Mouse (Mus musculus) heart, adult 8-10 months (tissue): ENCODE measurements around the gene Ip6k2. TPM values are rescaled to one million over a fixed set of nuclear protein-coding genes. Genes with fewer than 3 reads are reported as not detected.

ENCODE experiments used
- DNase-seq: peaks from one replicate; pipeline ENCODE4 v3.0.0; 2022; ENCODE audit warnings: low spot score
- total RNA-seq, 4 experiments: library from RNA; stranded (reverse); gene quantifications; 2 replicates each; pipeline ENCODE4 v1.2.4; 2022

The Ip6k2 gene
- total RNA-seq, 4 experiments from 2014 or later = 13.7 to 24.9 (median 21.2) TPM

DNA sequence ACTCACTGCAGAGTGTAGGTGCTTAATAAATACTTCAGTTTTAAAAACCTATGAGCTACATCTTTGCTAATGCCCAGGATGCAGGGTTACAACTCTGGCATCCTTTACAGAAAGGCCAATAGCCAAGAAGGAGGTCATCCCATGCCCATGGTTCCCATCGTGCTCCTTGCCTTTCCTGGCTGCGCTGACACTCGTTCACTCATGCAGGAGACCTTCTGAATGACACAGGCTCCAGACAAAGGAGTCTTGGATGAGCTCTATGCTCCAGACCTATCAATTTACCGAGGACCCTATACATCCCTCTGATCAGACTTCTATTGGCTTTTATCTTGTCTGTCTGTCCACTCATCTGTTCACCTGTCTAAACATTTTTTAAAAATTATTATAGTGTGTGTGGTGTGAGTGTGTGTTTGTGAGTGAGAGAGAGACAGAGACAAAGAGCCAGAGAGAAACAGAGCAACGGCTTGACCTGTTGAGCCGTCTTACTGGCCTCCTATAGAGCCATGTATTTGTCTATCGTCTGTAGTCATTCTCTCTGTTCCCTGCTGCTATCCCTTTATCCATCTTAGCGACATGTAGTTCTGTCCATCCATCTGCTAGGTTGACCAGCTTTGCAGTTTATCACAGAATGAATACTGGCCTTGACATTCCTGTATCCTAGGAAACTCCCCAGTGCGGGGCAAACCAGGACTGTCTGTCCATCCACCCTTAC lies 604 bp upstream of the Ip6k2 start:
- DNase-seq = no peak

DNA sequence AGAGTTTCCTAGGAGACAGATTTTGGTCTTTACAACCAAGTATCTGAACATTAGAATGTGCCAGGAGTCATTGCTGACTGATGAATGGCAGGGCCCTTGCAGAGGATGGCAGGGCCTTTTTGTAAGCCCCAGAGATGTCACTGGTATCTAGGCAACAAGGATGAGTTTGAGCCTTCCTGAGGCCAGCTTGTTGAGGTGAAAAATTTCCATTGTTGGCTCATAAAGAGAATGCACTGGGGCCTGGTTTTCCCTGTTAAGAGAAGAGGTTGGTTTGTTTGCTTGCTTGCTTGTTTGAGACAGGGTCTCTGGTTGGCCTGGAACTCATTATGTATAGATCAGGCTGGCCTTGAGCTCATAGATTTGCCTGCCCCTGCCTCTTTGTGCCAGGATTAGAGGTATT lies 1.8 kb downstream of the Ip6k2 start:
- DNase-seq = no peak

DNA sequence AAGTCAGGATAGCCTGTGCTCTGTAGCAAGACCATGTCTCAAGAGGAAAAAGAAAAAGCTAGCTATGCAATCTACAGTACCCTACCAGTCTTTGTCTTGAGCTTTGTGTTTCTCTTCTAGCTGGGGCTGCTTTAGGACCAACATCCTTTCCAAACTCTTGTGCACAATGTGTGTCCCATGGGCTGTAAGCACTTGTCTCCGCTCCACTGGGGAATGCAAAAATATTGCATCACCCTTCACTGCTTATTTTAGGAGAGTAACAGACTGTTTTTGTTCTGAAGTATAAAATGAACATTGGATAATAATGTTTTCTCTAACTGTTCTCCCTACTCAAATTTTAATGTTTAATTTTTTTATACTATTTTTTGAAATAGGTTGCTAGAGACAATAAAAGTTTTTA lies 2.9 kb downstream of the Ip6k2 start:
- no peak for DNase-seq

DNA sequence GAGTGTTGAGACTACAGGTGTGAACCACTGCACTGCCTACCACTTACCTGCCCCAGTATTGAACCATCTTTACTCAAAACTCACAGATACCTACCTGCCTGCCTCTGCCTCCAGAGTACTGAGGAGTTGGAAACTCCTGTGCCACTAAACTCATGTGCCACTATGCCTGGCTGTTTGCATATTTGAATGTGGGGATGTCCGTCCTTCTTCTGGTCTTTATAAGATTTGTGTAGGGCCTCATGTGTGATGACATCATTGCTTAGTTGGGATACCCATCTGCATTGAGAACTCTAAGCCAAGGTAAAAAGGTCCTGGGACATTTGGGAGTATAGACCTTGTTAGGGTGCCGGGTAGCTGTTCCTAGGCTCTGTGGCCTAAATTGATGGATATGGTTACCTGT lies 3.5 kb downstream of the Ip6k2 start:
- no peak for DNase-seq

DNA sequence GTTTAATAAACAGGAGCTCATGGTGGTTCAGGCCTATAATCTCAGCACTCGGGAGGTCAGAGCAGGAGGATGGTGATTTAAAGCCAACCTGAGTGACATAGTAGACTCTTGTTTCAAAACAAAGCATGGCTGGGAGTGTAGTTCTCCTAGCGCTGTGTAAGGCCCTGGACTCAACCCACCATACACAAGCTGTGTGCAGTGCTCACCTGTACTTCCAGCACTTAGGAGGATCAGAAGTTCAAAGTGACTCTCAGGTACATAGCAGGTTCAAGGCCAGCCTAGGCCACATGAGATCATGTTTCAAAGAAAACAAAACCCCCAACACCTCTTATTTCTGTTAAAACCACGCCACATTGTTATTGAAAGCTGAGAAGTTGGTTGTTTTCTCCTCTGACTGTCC lies 5.1 kb downstream of the Ip6k2 start:
- DNase-seq = no peak

DNA sequence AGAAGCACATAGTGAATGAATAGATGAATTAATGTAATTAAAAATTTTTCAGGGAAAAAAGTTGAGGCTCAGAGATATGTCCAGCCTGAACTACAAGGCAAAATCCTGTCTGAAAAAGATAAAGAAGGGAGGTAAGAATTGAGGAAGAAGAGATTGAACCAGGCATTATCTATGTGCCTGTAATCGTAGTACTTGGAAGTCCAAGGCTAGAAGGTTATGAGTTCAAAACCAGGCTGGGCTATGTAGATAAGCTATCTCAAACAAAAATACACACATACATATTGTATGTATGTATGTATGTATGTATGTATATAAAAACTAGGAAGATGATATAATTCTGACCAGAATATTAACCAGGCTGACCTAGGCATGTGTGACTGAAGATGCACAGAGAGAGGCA lies 8.7 kb downstream of the Ip6k2 start:
- DNase-seq = no peak

DNA sequence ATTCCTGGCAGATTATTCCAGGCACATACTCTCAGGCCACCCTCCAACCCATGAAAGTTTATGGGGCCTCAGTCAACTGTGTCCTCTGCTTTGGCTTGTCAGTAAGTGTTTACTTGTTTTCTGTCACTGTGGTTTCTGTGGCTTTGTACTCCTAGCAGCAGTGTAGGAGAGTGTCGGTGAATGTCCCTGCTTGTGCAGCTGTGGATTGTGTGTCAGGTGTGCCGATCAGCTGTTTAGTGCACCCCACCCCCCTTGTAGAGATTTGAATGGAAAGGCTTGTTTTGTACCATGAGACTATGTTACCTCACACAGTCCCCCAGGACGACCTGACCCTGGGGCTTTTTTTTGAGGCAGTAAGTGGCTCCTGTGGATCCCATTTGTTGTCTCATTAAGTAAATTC lies 9.1 kb downstream of the Ip6k2 start:
- DNase-seq = no peak

DNA sequence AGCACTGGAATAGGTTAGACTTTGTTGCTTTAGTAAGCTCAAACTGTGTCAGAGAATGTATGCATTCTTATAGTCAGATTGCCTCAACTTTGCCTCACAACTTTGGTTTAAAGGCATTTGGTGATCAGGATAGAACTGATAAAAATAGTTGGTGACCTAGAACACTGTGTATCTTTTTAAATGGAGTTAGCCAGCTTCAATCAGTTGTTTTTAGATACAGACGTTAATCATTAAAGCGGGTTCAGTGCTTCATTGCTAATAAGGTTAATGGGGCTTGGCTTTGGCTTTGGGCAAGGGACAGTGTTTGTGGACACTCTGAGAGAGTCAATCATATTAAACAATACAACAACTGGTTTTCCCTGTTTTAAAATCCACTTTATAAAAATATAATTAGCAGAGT lies 11.7 kb downstream of the Ip6k2 start:
- no peak for DNase-seq

DNA sequence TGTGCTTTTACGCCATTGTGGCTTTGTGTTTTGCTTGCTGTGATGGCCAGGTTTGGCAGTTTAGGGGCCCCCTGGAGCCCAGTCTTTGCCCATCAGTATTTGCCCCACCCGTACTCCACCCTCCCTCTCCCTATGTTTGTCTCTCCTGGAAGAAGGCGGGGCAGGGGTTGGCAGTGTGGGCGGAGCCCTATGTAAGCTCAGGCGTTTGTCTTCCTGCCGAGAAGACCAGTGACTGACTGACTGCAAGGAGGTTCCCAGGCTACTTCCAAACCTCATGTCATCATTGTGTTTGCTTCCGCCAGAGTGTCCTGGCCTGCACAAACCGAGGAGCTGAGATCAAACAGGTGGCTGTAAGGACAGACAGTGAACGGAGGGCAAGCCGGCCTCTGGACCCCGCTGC lies 12.2 kb downstream of the Ip6k2 start:
- peak; percentile 41 for DNase-seq

DNA sequence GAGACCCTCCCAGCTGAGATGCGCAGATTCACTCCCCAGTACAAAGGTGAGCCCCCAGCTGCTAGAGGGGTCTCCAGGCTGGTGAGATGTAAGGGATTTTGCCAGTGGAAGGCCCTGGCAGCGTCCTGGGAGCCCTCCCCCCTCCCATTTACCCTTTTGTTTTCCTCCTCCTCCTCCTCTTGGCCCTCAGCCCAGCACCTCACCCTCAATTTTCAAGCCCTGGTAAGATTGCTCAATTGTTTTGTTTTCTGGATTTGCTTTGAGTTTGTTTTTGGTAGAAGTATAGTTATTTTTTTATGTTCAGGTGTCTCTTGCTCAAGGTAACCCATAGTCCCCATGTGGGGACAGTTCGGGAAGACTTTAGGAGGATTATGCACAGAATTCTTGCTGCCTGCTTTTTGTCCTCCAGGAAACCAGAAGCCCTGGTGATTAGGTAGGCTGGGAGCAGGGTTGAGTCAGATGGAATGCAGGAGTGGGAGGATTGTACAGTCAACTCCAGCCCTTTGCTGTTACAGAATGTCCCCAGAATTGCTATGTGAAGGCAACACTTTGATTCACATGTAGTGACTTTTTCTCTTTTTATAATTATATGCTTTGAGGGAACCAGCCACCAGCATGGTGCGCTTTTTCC lies 12.9 kb downstream of the Ip6k2 start:
- no peak for DNase-seq

DNA sequence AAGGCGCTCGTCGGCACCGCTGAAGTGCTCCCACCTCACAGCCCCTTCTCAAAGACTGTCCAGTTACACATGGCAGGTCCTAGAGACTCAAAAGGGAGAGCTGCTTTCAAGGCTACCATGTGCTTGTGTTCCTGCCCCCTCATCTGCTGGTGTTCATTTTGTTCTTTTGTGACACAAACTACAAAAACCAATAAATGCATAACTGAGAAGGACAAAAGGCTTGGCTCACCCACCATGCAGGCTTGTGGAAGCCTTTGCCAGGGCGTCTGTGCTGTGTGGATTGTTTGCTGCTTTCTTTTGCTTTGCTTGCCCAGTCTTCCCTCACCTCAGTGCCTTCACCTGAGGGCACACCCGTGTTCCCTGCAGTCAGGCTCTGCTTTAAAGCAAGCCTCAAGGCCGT lies 13.9 kb downstream of the Ip6k2 start:
- no peak for DNase-seq

DNA sequence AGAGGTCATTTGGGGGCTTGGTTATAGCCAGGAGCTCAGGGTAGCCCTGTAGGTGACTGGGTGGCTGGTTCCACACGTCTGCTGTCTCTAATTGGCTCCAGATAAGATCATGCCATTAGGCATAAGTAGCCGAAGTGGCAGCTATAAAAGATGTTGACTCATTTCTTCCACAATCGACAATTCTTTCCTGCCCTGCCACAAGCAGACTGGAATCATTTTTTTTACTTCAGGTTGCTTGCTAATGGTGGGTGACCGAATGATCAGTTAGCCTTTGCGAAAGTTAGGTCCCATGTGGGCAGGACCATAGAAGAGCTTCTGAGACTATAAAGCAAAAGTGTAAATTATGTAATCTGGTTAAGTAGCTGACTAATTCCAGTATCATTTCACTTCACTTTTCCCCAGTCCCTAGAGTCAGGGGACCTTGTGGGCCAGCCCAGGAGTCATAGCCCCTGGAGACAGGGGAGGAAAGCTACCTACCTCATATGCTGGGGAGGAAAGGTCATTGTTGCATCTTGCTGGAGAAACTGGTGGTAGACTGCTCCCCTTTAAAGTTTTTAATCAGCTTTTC lies 15.0 kb downstream of the Ip6k2 start:
- no peak for DNase-seq

DNA sequence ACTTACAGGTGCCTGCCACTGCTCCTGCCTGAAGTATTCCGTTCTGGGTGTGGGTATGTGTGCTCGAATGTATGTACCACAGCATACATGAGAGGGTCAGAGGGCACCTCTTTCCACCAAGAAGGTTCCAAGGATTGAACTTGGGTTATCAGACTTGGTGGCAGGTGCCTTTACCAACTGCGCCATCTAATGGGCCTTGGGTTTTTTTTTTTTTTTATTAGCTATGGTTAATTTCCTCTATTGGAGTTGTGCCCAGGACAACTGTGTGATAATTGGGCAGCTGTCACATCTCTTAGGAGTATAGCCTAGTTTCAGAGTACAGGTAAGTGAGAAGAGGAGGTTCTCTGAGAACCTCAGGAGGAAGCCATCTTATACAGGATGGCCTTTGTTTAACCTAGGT lies 16.0 kb downstream of the Ip6k2 start:
- no peak for DNase-seq

DNA sequence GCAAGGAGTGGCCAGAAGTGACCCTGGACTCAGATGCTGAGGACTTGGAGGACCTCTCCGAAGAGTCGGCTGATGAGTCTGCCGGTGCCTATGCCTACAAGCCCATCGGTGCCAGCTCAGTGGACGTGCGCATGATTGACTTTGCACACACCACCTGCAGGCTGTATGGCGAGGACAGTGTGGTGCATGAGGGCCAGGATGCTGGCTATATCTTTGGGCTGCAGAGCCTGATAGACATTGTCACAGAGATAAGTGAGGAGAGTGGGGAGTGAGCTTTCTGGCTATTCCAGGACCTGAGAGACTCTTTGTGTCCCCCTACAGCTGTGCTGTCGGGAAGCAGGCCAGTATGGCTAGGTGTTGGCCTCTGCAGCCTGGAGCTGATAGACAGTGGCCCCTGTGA lies 22.2 kb downstream of the Ip6k2 start:
- DNase-seq = no peak

DNA sequence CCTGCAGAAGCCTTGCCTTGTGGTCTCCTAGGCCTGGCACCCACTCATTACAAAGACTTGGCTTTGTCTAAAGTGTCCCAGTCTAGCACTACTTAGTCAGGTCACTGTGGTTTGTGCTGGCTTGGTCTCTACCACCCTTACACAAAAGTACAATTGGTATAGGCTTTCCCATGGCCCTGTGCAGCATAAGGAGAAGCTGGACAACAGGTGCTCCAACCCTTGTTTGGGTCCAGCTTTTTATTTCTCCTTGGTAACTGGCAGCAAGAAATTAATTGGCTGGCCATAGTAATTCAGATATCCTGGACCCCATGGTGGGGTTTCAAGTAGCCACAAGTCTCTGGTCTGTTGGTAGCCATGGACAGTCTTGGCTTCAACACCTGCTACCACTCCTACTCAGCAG lies 22.8 kb downstream of the Ip6k2 start:
- no peak for DNase-seq

DNA sequence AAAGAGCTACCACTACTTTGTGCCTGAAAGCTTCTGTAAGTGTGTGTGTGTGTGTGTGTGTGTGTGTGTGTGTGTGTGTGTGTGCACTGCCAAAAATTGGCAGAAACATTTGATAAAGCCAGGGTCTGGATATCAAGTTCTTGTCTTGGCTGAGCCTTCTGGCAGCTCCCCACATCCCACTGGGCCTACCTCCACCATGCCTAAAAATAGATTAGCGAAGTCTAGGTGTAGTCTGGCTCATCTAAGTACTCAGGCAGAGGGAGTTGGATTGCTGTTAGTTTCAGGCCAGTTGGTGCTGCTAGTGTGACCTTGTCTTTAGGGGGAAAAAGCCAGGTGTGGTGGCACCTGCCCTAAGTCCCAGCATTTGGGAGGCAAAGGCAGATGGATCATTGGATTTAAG lies 23.2 kb downstream of the Ip6k2 start:
- DNase-seq = peak; percentile 50

DNA sequence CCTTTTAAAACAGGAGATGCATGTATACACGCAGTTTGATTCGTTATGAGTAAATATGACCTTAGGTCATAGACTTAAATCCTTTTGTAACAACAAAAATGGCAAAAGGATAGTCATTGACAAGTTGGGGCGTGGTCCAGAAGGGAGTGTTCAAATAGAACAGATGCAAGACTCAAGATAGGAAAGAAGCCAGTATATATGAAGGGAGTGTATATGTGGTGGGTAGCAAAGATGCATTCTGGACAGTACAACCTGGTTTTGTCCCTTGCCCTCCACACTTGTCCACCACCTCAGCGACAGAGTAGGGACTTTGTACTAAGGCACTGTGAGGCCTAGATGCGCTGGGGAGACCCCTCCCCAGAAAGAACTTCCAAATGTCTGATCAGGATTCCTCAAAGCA lies 24.1 kb downstream of the Ip6k2 start:
- DNase-seq = no peak

DNA sequence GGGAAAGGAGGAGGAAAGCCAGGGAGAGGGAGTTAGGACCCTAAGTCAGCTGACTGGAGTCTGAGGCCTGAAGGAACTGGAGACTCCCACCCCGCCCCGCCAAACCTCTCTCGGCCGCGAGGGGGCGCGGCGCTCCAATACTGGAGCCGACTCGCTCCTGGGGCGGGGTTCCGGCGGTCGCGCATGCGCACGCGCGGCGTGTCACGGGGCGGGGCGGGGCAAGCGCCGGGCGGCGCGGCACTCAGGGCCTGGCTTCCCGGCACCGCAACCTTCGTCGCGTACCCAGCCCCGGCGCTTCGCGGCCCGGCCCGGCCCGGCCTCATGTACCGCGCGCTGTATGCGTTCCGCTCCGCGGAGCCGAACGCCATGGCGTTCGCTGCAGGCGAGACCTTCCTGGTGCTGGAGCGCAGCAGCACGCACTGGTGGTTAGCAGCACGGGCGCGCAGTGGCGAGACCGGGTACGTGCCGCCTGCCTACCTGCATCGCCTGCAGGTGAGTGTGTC lies 24.6 kb downstream of the Ip6k2 start, which contains the start of gene Nckipsd:
Gene Nckipsd (plus strand): TSS at position 206 of the 503 bp plus-strand sequence.
- peak; percentile 91 for DNase-seq

DNA sequence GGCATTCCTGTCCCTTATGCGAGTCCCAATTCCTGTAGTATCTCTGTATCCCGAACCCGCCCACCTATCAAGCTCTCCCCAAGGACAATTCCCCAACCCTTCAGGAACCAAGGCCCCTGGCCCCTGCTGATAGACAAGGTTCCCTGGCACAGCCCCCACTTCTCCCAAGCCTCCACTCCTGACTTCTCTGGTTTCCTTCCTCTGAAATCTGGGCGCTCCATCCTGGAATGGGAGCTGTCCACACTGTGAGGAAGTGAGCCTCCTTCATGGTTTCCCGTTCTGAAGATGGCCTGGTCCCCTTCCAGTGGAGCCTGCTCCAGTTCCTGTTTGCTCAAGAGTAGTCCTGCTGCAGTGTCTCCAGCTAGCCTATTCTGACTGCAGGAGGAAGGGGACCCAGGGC lies 25.6 kb downstream of the Ip6k2 start:
- peak; percentile 70 for DNase-seq

DNA sequence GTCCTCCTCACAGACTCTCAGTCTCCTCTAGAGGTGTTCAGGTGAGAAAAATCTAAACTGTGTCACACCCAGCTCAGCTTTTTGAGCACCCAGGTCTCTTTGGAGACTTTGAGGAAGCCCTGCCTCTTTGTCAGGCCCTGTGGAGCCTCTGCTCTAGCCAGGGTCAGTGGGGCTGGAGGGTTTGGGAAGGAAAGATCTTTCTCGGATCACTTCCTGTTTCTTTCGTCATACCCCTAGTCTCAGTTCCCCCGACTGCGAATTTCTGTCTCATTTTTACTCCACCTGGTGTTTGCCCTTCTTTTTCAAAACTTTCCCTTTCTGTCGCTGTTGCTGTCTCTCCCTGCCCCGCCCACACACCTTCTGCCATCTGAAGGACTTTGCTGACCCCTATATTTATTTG lies 26.1 kb downstream of the Ip6k2 start:
- DNase-seq = no peak

DNA sequence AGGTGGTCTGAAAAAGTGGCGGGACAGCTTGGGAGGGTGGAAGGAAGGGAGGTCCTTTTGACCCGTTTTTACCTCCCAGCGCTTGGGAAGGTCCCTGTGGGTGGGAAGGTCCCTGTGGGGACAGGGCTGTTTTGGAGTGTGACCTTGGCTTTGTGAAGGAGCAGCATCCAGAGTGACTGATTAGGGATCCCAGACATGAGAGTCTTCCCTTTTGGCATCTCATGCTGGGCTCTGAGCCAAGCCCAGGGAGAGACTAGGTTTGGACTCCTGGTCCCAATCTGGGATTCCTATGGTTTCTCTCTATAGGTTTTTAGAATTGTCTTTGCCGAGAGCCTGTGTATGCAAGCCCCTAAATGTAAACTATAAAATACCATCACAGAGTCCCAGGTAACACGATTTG lies 26.9 kb downstream of the Ip6k2 start:
- DNase-seq = no peak

DNA sequence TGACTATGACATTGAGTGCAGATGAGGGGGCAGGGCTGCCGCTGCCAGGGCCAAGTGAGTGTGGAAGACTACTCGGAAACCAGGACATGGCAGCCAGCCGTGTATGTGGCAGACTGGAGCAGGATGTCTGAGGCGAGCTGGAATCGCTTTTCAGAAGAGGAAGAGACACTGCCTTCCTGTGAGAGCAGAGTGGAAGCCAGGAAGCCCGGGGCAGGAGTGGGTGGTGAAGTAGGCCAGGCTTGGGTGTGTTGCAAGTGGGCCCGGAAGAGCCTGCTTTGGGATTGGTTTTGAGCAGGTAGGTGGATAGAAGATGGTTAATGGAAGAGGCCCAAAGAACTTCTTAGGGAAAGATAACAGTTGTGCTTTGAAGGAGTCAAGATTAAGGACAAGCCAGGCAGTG lies 32.0 kb downstream of the Ip6k2 start:
- no peak for DNase-seq

DNA sequence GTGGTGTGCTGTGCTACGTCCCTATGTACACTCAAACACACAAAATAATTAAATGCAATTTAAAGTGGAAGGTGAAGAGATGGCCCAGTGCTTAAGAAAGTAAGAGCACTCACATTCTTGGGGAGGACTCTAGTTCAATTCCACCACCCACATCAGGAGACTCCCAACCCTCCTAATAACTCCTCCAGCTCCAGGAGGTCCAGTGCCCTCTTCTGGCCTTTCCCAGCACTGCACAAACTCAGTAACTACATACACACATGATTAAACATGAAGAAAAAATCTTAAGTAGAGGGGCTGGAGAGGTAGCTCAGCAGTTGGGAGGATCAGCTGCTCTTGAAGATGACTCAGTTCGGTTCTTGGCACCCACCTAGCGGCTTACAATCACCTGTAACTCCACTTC lies 35.9 kb downstream of the Ip6k2 start:
- peak; percentile 70 for DNase-seq
